Mouse (Mus musculus) erythroblast, embryonic 14.5 days (primary cell): ENCODE measurements around the gene Tlcd1.

ENCODE experiments used
- GATA1 ChIP-seq: IDR thresholded peaks from 2 replicates; pipeline ENCODE4 v1.6.1; 2012; ENCODE audit warnings: low read length, inconsistent platforms, mixed read lengths
- TAL1 ChIP-seq: IDR thresholded peaks from 3 replicates; pipeline ENCODE4 v1.6.1; 2012; ENCODE audit warnings: low read length, inconsistent platforms, mixed read lengths

- TF ChIP-seq GATA1 (no peak), TAL1 (no peak)
These were observed 12.1 kb downstream of the Tlcd1 start, which contains the start of gene Rab34 for GRCm38 (mm10) chr11:78188331-78189233.
